Mouse (Mus musculus) ES-E14 (cell line): ENCODE measurements at regions not wholly inside any gene's neighbourhood (a gene's known extent, or its start where the extent isn't known, plus 50 kb on each side); places are given as distances from the start of the nearest gene placed in this dataset.

Source experiments
- HCFC1 ChIP-seq: IDR thresholded peaks from 2 replicates; pipeline ENCODE4 v1.6.1; 2012; ENCODE audit warnings: low read length, inconsistent platforms, borderline replicate concordance; ENCODE audit not compliant: insufficient read depth
- MAFK ChIP-seq: IDR thresholded peaks from 2 replicates; pipeline ENCODE4 v1.6.1; 2014; ENCODE audit warnings: mild to moderate bottlenecking, low read depth, low read length, inconsistent platforms; ENCODE audit not compliant: insufficient read depth
- ZC3H11A ChIP-seq: IDR thresholded peaks from 2 replicates; pipeline ENCODE4 v1.6.1; 2012; ENCODE audit warnings: low read depth, mild to moderate bottlenecking, inconsistent platforms, low read length, borderline replicate concordance
- ZNF384 ChIP-seq: IDR thresholded peaks from 2 replicates; pipeline ENCODE4 v1.6.1; 2012; ENCODE audit warnings: low read depth, low read length, inconsistent platforms

DNA sequence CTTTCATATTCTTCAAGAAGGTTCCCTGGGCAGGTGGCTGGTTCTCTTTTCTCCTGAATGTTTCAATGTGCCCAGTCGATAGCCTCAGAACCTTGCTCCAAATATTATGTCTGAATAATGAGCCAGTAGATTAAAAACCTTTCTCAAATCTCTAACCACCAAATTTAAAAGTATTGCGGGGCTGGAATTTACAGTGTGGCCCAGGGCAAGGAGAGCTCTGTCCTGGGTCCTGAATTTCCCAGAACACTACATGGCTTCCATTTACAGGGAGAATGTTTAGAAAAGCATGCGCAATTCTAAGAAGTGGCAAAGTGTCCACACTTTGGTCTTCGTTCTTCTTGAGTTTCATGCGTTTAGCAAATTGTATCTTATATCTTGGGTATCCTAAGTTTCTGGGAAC lies 91.0 kb downstream of the Tex36 start:
- no peak for TF ChIP-seq ZNF384
- no peak for TF ChIP-seq ZC3H11A
- no peak for TF ChIP-seq HCFC1
- TF ChIP-seq MAFK = no peak
